Mouse (Mus musculus): ENCODE data around the gene Trim28. TPM values are rescaled to one million over a fixed set of nuclear protein-coding genes. Genes with fewer than 3 reads are reported as not detected.

Trim28 gene
- total and polyA plus RNA-seq, 3 experiments: 500 to 891 (median 516) TPM

DNA sequence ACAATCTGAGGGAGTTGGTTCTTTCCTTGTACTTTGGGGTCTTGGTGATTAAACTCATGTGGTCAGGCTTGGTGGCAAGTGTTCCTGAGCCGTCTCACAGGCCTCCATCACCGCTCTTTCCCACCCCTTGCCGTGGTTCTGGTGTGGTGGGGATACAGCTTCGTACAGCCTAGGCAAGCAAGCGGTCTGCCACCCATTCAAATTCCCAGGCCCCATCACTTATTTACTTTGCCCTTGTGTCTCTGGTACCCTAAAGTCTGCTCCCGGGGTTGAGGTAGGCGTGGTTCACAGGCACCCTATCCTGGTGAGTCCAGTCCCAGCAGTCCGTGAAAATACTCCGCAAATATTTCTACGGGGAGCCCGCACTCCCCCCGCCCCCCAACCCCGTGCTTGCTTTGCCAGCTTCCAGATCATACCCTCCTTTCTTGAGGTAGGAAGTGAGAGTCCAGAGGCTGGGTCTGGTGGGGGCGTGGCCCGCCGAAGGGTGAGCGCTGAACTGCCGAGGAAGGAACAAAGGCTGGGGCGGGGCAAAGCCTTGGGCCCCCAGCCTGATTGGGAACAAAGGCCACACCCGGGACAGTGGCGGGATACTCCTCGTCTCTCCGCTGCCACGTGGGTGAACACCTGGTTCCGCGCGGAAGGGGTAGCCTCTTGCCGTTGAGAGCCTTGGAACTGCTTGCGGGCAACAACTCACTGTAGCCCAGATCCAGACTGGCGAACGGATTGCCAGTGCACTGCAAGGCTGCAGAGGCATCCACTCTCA lies 24.0 kb downstream of the Trim28 start:
- H3K4me1 ChIP-seq (ENCODE audit: control insufficient read depth in 1 of 2, insufficient read depth in 2 of 2): peaks cover 10 to 35% of the 10 kb centered on the region in 2 experiments; a peak in 3 of 4 replicates
- peak overlapping the region; percentile 8; the same call in 1 of the 2 replicates for H3K9ac ChIP-seq (ENCODE audit: insufficient read depth, low read depth)
- dilution Hi-C loops (cut with MboI; ENCODE audit: extremely low pct_ligation_motif_present, extremely low pct_unique_long_range_greater_than_20kb, low sequenced_read_pairs): no loop called here
- in situ Hi-C loops (cut with MboI; ENCODE audit: low pct_ligation_motif_present, low pct_unique_long_range_greater_than_20kb, low sequenced_read_pairs): loop anchor here (25.0 kb wide), 1 partner anchor 536 kb away; the partner anchor contains the start of gene Zfp606
- no peaks in the 10 kb centered on the region for H3K9me3 ChIP-seq (replicated peaks; ENCODE audit: low read length)
- H3K36me3 ChIP-seq (replicated peaks in 1 of 2; ENCODE audit: control insufficient read depth in 1 of 2, insufficient read depth in 1 of 2, low read length in 1 of 2): peaks cover 21 to 28% of the 10 kb centered on the region in 2 experiments
- peaks cover 11% of the 10 kb centered on the region for H3K27me3 ChIP-seq (replicated peaks)
- TF ChIP-seq POLR2AphosphoS2 (IDR thresholded peaks at IDR 0.05; ENCODE audit: low read depth, low read length): no peak
- 0 out of 2 replicates have a peak, but pooled peaks have one; percentile 35 for TF ChIP-seq HCFC1 (IDR thresholded peaks at IDR 0.05; ENCODE audit: low read depth, low read length)
- peak; percentile 38; the same call in 1 of the 2 replicates for TF ChIP-seq ETS1 (conservative IDR thresholded peaks at IDR 0.05; ENCODE audit: low read depth, low read length)
- TF ChIP-seq ZMIZ1 (IDR thresholded peaks at IDR 0.05; ENCODE audit: low read depth, low read length): peak; percentile 62; the same call in 1 of the 2 replicates
- peak; percentile 91 for TF ChIP-seq MYC (IDR thresholded peaks at IDR 0.05; ENCODE audit: low read depth, low read length)
- TF ChIP-seq JUND (conservative IDR thresholded peaks at IDR 0.05; ENCODE audit: low read depth, low read length): no peak
- no peak for TF ChIP-seq CHD2 (IDR thresholded peaks at IDR 0.05; ENCODE audit: low read length)
- TF ChIP-seq GABPA (IDR thresholded peaks at IDR 0.05; ENCODE audit: insufficient replicate concordance, low read depth, low read length): no peak
- TF ChIP-seq POLR2A (IDR thresholded peaks at IDR 0.05; ENCODE audit: low read depth, low read length): peak; percentile 40; the same call in 1 of the 2 replicates
- TF ChIP-seq ELF1 (IDR thresholded peaks at IDR 0.05; ENCODE audit: low read depth, low read length): peak; percentile 77
- 0 out of 2 replicates have a peak, but pooled peaks have one; percentile 37 for TF ChIP-seq MAZ (IDR thresholded peaks at IDR 0.05; ENCODE audit: low read depth, low read length)
- TF ChIP-seq RCOR1 (conservative IDR thresholded peaks at IDR 0.05; ENCODE audit: low read depth, low read length): no peak
- no peak for TF ChIP-seq ZNF384 (IDR thresholded peaks at IDR 0.05; ENCODE audit: low read depth, low read length)
- TF ChIP-seq BHLHE40 (IDR thresholded peaks at IDR 0.05; ENCODE audit: low read depth, low read length): peak; percentile 46
- no peak for TF ChIP-seq RAD21 (IDR thresholded peaks at IDR 0.05; ENCODE audit: low read depth, low read length)
- TF ChIP-seq NRF1 (IDR thresholded peaks at IDR 0.05; ENCODE audit: low read depth, low read length): peak; percentile 35; the same call in 1 of the 2 replicates
- peak; percentile 92 for TF ChIP-seq MXI1 (IDR thresholded peaks at IDR 0.05; ENCODE audit: low read depth, low read length)
- TF ChIP-seq TCF12 (IDR thresholded peaks at IDR 0.05; ENCODE audit: low read depth, low read length): peak; percentile 61; the same call in 1 of the 2 replicates
- TF ChIP-seq CHD1 (IDR thresholded peaks at IDR 0.05; ENCODE audit: low read depth, low read length): no peak
- no peak for TF ChIP-seq UBTF (IDR thresholded peaks at IDR 0.05; ENCODE audit: low read depth, low read length)
- peak; percentile 65 for TF ChIP-seq IRF4 (IDR thresholded peaks at IDR 0.05; ENCODE audit: low read depth, low read length)
- peak; percentile 33 for TF ChIP-seq USF1 (IDR thresholded peaks at IDR 0.05; ENCODE audit: low read depth, low read length)
- TF ChIP-seq MAFK (IDR thresholded peaks at IDR 0.05; ENCODE audit: insufficient replicate concordance, low read length): no peak
- TF ChIP-seq PAX5 (IDR thresholded peaks at IDR 0.05; ENCODE audit: low read length): no peak
- TF ChIP-seq SMC3 (IDR thresholded peaks at IDR 0.05; ENCODE audit: low read depth, low read length): no peak
- no peak for TF ChIP-seq CTCF (conservative IDR thresholded peaks at IDR 0.05 in 1 of 2, IDR thresholded peaks at IDR 0.05 in 1 of 2; ENCODE audit: low read depth in 2 of 2, low read length in 2 of 2)
- no peak for TF ChIP-seq NELFE (IDR thresholded peaks at IDR 0.05; ENCODE audit: low read depth, low read length)
- peak; percentile 42; the same call in 1 of the 2 replicates for TF ChIP-seq SIN3A (IDR thresholded peaks at IDR 0.05; ENCODE audit: low read length)
- TF ChIP-seq ZKSCAN1 (IDR thresholded peaks at IDR 0.05; ENCODE audit: borderline replicate concordance, low read depth, low read length): no peak
- TF ChIP-seq MEF2A (IDR thresholded peaks at IDR 0.05; ENCODE audit: borderline replicate concordance, low read depth, low read length): 0 out of 2 replicates have a peak, but pooled peaks have one; percentile 51
- TF ChIP-seq EP300 (IDR thresholded peaks at IDR 0.05; ENCODE audit: low read length): peak; percentile 48; the same call in 1 of the 2 replicates
- 0 out of 2 replicates have a peak, but pooled peaks have one; percentile 69 for TF ChIP-seq E2F4 (IDR thresholded peaks at IDR 0.05; ENCODE audit: insufficient replicate concordance, low read depth, low read length)
- TF ChIP-seq KAT2A (IDR thresholded peaks at IDR 0.05; ENCODE audit: insufficient replicate concordance, low read length): 0 out of 2 replicates have a peak, but pooled peaks have one; percentile 38
- TF ChIP-seq MAX (IDR thresholded peaks at IDR 0.05; ENCODE audit: low read length): peak; percentile 99
- TF ChIP-seq ZC3H11A (IDR thresholded peaks at IDR 0.05; ENCODE audit: low read depth, low read length): no peak
- no peak for TF ChIP-seq JUN (IDR thresholded peaks at IDR 0.05; ENCODE audit: insufficient read depth, low read depth, low read length)
- 0 out of 2 replicates have a peak, but pooled peaks have one; percentile 28 for TF ChIP-seq USF2 (conservative IDR thresholded peaks at IDR 0.05; ENCODE audit: low read depth, low read length)
- no peak for TF ChIP-seq TBP (conservative IDR thresholded peaks at IDR 0.05; ENCODE audit: low read depth, low read length)
- DNase-seq (ENCODE audit: extremely low read depth): peak; percentile 91
- H3K4me2 ChIP-seq (ENCODE audit: insufficient read depth, low read depth, poor library complexity, severe bottlenecking): peak overlapping the region; percentile 84
- peak overlapping the region; percentile 44 for H3K27ac ChIP-seq (ENCODE audit: insufficient read depth, low read depth)
- H3K79me2 ChIP-seq (replicated peaks; ENCODE audit: control insufficient read depth, extremely low read depth, insufficient read depth, poor library complexity, severe bottlenecking): peaks cover 30% of the 10 kb centered on the region
- peak overlapping the region in 2 of 3 experiments; percentile 44 to 92 for H3K4me3 ChIP-seq (replicated peaks in 1 of 3; ENCODE audit: low read depth in 2 of 3, low read length in 2 of 3, poor library complexity in 1 of 3)

Measured in CH12.LX (cell line).